Mouse (Mus musculus) E14TG2a.4 (cell line): ENCODE measurements around the gene Acoxl.

Experiments used
- CTCF ChIP-seq: conservative IDR thresholded peaks from 2 replicates; pipeline ENCODE4 v1.5.1; 2014; ENCODE audit warnings: low read length
- POU5F1 ChIP-seq: IDR thresholded peaks from 2 replicates; pipeline ENCODE4 v1.6.1; 2014; ENCODE audit warnings: low read length, borderline replicate concordance

DNA sequence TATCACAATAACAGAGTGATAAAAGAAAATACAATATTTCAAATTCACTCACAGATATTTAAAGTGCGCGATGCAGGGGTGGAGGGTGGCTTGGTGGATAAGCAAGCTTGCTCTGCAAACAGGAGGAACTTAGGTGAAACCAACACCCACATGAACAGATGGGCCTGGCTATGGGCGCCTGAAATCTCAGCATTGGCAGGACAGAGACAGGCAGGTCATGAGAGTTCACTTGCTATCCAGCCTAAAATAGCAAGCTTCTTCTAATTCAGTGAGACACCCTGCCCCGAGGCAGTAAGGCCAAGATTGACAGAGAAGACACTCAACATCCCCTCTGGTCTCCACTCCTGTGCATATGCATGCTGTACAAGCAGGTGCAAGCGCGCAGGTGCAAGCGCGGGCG is 263.4 kb downstream of the Acoxl start:
- TF ChIP-seq CTCF = no peak
- no peak for TF ChIP-seq POU5F1
